Mouse (Mus musculus): ENCODE data around the gene Cdkn2b. TPM values are rescaled to one million over a fixed set of nuclear protein-coding genes. Genes with fewer than 3 reads are reported as not detected.
A peak's percentile ranks its signal among the peaks of the same experiment; 100 is the strongest.

The Cdkn2b gene
- under 1 TPM; 0.56 to 0.84 TPM for total RNA-seq (2021)
- long read RNA-seq, experiment 1, partial matches to known transcripts = 0 of 1 reads
- long read RNA-seq, experiment 1, other reads (novel, unspliced or antisense) = 0 of 1 reads
- long read RNA-seq, experiment 2 = 0 reads

- DNase-seq = peak; percentile 89
These were observed at the start of gene Cdkn2b for GRCm38 (mm10) chr4:89310491-89311254. Cdkn2b (minus strand) TSS chr4:89311039.

- no peak for DNase-seq
These were observed 49.5 kb upstream of the Cdkn2b start for GRCm38 (mm10) chr4:89360349-89360748.

- no peak for DNase-seq
These were observed 48.7 kb upstream of the Cdkn2b start for GRCm38 (mm10) chr4:89359506-89359905.

- DNase-seq = no peak
These were observed 43.1 kb upstream of the Cdkn2b start for GRCm38 (mm10) chr4:89353935-89354334.

GRCm38 (mm10) chr4:89353071-89353582 is 42.3 kb upstream of the Cdkn2b start:
- DNase-seq = no peak

- DNase-seq = no peak
These were observed 40.6 kb upstream of the Cdkn2b start for GRCm38 (mm10) chr4:89351474-89351873.

- no peak for DNase-seq
These were observed 40.2 kb upstream of the Cdkn2b start for GRCm38 (mm10) chr4:89350938-89351451.

GRCm38 (mm10) chr4:89350391-89350790 is 39.6 kb upstream of the Cdkn2b start:
- DNase-seq = no peak

- no peak for DNase-seq
These were observed 38.0 kb upstream of the Cdkn2b start for GRCm38 (mm10) chr4:89348842-89349241.

- no peak for DNase-seq
These were observed 2.6 kb upstream of the Cdkn2b start for GRCm38 (mm10) chr4:89313461-89313860.

GRCm38 (mm10) chr4:89309996-89310395 is 843 bp downstream of the Cdkn2b start:
- no peak for DNase-seq

- no peak for DNase-seq
These were observed 2.8 kb downstream of the Cdkn2b start for GRCm38 (mm10) chr4:89308001-89308400.

- DNase-seq = no peak
These were observed 4.0 kb downstream of the Cdkn2b start for GRCm38 (mm10) chr4:89306798-89307365.

- no peak for DNase-seq
These were observed 5.1 kb downstream of the Cdkn2b start for GRCm38 (mm10) chr4:89305691-89306090.

- DNase-seq = no peak
These were observed 7.4 kb downstream of the Cdkn2b start for GRCm38 (mm10) chr4:89303281-89303995.

- DNase-seq = no peak
These were observed 8.7 kb downstream of the Cdkn2b start for GRCm38 (mm10) chr4:89302129-89302528.

- no peak for DNase-seq
These were observed 11.1 kb downstream of the Cdkn2b start for GRCm38 (mm10) chr4:89299721-89300120.

GRCm38 (mm10) chr4:89295441-89296220 is 15.2 kb downstream of the Cdkn2b start:
- no peak for DNase-seq

- DNase-seq = peak; percentile 44
These were observed 16.1 kb downstream of the Cdkn2b start, which contains the start of gene Cdkn2a for GRCm38 (mm10) chr4:89294486-89295440. Cdkn2a (minus strand) TSS chr4:89294653.

GRCm38 (mm10) chr4:89294091-89294485 is 16.8 kb downstream of the Cdkn2b start:
- no peak for DNase-seq

All from gastrocnemius, postnatal 25 days (tissue).